In genomic region chr1:160378367-160378766, GRCm38 (mm10) we compare ENCODE assay signal across 11 mouse cellular contexts.
A peak's percentile ranks its signal among the peaks of the same experiment; 100 is the strongest.
DNase-seq lines count a peak whose midpoint lies in the region; ATAC-seq and TF ChIP-seq lines count a peak whose summit lies in the region.
"Had no signal": no experiment of that assay in that cellular context is flagged by ENCODE, and none has a peak within 500 bp of the region (broad histone marks: within the 10 kb centered on the region; RNA-seq: fewer than 3 reads in every experiment).

No protein-coding gene starts in this region.

- intact Hi-C loops in left cerebral cortex, adult 2 months (cut with DNase I): loop anchor here (1.0 to 5.0 kb wide), 2 partner anchors 147 to 166 kb away; partner anchors contain the start of gene Cacybp
- intact Hi-C loops in left cerebral cortex, postnatal 25 days (cut with DNase I): loop anchor here (5.0 kb wide), 1 partner anchor 166 kb away; the partner anchor contains the start of gene Cacybp

- no peak overlapping the region for H3K4me3 ChIP-seq in forebrain, embryonic 15.5 days
- H3K4me3 ChIP-seq in forebrain, embryonic 12.5 days (replicated peaks): no peak overlapping the region
- H3K4me3 ChIP-seq in left cerebral cortex, adult 2 months: no peak overlapping the region
- H3K4me3 ChIP-seq: limb, embryonic 15.5 days; neural tube, embryonic 13.5 days had no signal

- H3K27me3 ChIP-seq in forebrain, embryonic 15.5 days: no peaks in the 10 kb centered on the region
- H3K27me3 ChIP-seq in forebrain, embryonic 12.5 days: no peaks in the 10 kb centered on the region
- H3K27me3 ChIP-seq: limb, embryonic 15.5 days; neural tube, embryonic 13.5 days had no signal

- no peak overlapping the region for H3K4me2 ChIP-seq in forebrain, embryonic 15.5 days (replicated peaks)
- no peak overlapping the region for H3K4me2 ChIP-seq in forebrain, embryonic 12.5 days
- H3K4me2 ChIP-seq: limb, embryonic 15.5 days; neural tube, embryonic 13.5 days had no signal

- H3K27ac ChIP-seq in forebrain, embryonic 15.5 days (replicated peaks): no peak overlapping the region
- H3K27ac ChIP-seq in forebrain, embryonic 12.5 days: no peak overlapping the region
- H3K27ac ChIP-seq in left cerebral cortex, adult 2 months: no peak overlapping the region
- H3K27ac ChIP-seq: limb, embryonic 15.5 days; neural tube, embryonic 13.5 days had no signal

- peak; percentile 30; the same call in 1 of the 2 replicates for ATAC-seq in forebrain, embryonic 15.5 days (replicated peaks)
- ATAC-seq in forebrain, embryonic 12.5 days (ENCODE audit: low FRiP score): no peak

- H3K9me3 ChIP-seq in forebrain, embryonic 15.5 days: no peaks in the 10 kb centered on the region
- H3K9me3 ChIP-seq in forebrain, embryonic 12.5 days: no peaks in the 10 kb centered on the region
- H3K9me3 ChIP-seq: limb, embryonic 15.5 days; neural tube, embryonic 13.5 days had no signal

- no peak overlapping the region for H3K9ac ChIP-seq in forebrain, embryonic 15.5 days (replicated peaks)
- no peak overlapping the region for H3K9ac ChIP-seq in forebrain, embryonic 12.5 days
- H3K9ac ChIP-seq: limb, embryonic 15.5 days; neural tube, embryonic 13.5 days had no signal

- H3K36me3 ChIP-seq in forebrain, embryonic 15.5 days: no peaks in the 10 kb centered on the region
- no peaks in the 10 kb centered on the region for H3K36me3 ChIP-seq in forebrain, embryonic 12.5 days (replicated peaks)
- H3K36me3 ChIP-seq: limb, embryonic 15.5 days; neural tube, embryonic 13.5 days had no signal

- WGBS in forebrain, embryonic 15.5 days: 93% methylated on average over 1 of the region's 1 CpGs
- 90% methylated on average over 1 of the region's 1 CpGs for WGBS in forebrain, embryonic 12.5 days

- TF ChIP-seq CTCF in left cerebral cortex, adult 2 months (IDR thresholded peaks at IDR 0.05): peak; percentile 54

- no peaks in the 10 kb centered on the region for H3K4me1 ChIP-seq in forebrain, embryonic 15.5 days
- H3K4me1 ChIP-seq in forebrain, embryonic 12.5 days: no peaks in the 10 kb centered on the region
- H3K4me1 ChIP-seq: neural tube, embryonic 13.5 days had no signal

- no peak for DNase-seq in left cerebral cortex, adult 2 months (ENCODE audit: extremely low spot score in 1 of 2, low spot score in 2 of 2)
- no peak for DNase-seq in left cerebral cortex, postnatal 25 days (ENCODE audit: low spot score in 2 of 2)
- peak; percentile 67 for DNase-seq in 3T3-L1 (ENCODE audit: low read depth, low spot score)
- DNase-seq in ZHBTc4 (ENCODE audit: low read depth, low spot score): peak; percentile 11
- no peak for DNase-seq in layer of hippocampus, postnatal 36 days
- DNase-seq in ovary, postnatal 36 days (ENCODE audit: low spot score): no peak
- DNase-seq: adrenal gland, adult 8-10 months had no signal

Comparison
In these comparisons a context has a peak if more than half of its experiments do, and no peak if none do; other contexts are left out.
1. DNase-seq: peak in 3T3-L1 (single experiment) and ZHBTc4 (single experiment); none in left cerebral cortex, adult 2 months (0 of 2), left cerebral cortex, postnatal 25 days (0 of 2), layer of hippocampus, postnatal 36 days (0 of 2) and ovary, postnatal 36 days (single experiment).